Mouse (Mus musculus) liver, embryonic 14.5 days (tissue): ENCODE measurements around the gene Ncor1. TPM values are rescaled to one million over a fixed set of nuclear protein-coding genes. Genes with fewer than 3 reads are reported as not detected.

Experiments used
- ATAC-seq: fragments of 200-750 bp; cut with Nextera tagmentation; 2 replicates; pipeline ENCODE4 v1.8.0; 2017; ENCODE audit warnings: moderate number of reproducible peaks, mild to moderate bottlenecking, moderate library complexity; ENCODE audit not compliant: insufficient read depth
- DNase-seq, 3 experiments: peaks; one replicate each; pipeline ENCODE4 v3.0.0-alpha.2; 2012 to 2013; ENCODE audit warnings: low read depth in 3 of 3, low spot score in 3 of 3
- H3K27ac ChIP-seq: fragments of 300-500 bp; sonication (generic); 2 replicates; pipeline ENCODE4 v1.5.1; 2014; ENCODE audit warnings: moderate library complexity, mild to moderate bottlenecking, control low read depth, inconsistent platforms
- H3K27me3 ChIP-seq: fragments of 300-500 bp; sonication (generic); 2 replicates; pipeline ENCODE4 v1.6.1; 2014; ENCODE audit warnings: mild to moderate bottlenecking, low read length, moderate library complexity; ENCODE audit not compliant: control insufficient read depth, insufficient read depth
- H3K36me3 ChIP-seq: fragments of 300-500 bp; sonication (generic); replicated peaks from 2 replicates; pipeline ENCODE4 v1.6.1; 2014; ENCODE audit warnings: low read depth; ENCODE audit not compliant: control insufficient read depth, insufficient read depth
- H3K4me1 ChIP-seq, 2 experiments: fragments of 200-500 bp in 1 of 2; fragments of 300-500 bp in 1 of 2; sonication (generic) in 1 of 2; replicated peaks; 2 replicates each; pipeline ENCODE4 v1.6.1; 2012 to 2014; ENCODE audit warnings: antibody characterized with exemption in 1 of 2, inconsistent platforms in 1 of 2, low read length in 1 of 2; ENCODE audit not compliant: control insufficient read depth in 2 of 2, insufficient read depth in 2 of 2
- H3K4me2 ChIP-seq: fragments of 300-500 bp; sonication (generic); 2 replicates; pipeline ENCODE4 v1.6.1; 2014; ENCODE audit warnings: low read depth, mild to moderate bottlenecking, control low read depth, moderate library complexity
- H3K4me3 ChIP-seq, 2 experiments: fragments of 200-500 bp in 1 of 2; fragments of 300-500 bp in 1 of 2; sonication (generic) in 1 of 2; 2 replicates each; pipeline ENCODE4 v1.5.1; 2012 to 2014; ENCODE audit warnings: low read depth in 2 of 2, low read length in 2 of 2, mild to moderate bottlenecking in 2 of 2, control low read depth in 1 of 2, inconsistent platforms in 1 of 2, moderate library complexity in 1 of 2; ENCODE audit not compliant: insufficient read depth in 1 of 2
- H3K9ac ChIP-seq: fragments of 300-500 bp; sonication (generic); replicated peaks from 2 replicates; pipeline ENCODE4 v1.6.1; 2014; ENCODE audit warnings: mild to moderate bottlenecking, control low read depth, moderate library complexity
- H3K9me3 ChIP-seq: fragments of 300-500 bp; sonication (generic); 2 replicates; pipeline ENCODE4 v1.6.1; 2016; ENCODE audit warnings: low read length, mixed read lengths; ENCODE audit not compliant: control insufficient read depth
- CTCF ChIP-seq: IDR thresholded peaks from 2 replicates; pipeline ENCODE4 v1.5.1; 2016; ENCODE audit warnings: antibody characterized with exemption, low read depth, control low read depth
- EP300 ChIP-seq: IDR thresholded peaks from 2 replicates; pipeline ENCODE4 v1.6.1; 2016; ENCODE audit warnings: antibody characterized with exemption, low read depth
- WGBS: fragments of 180-500 bp; shearing (Covaris S2); extraction: QIAGEN DNeasy Blood & Tissue Kit; methylation state at CpG from one replicate; pipeline ENCODE4 v1.1.7; 2014; ENCODE audit not compliant: insufficient replicate concordance; 5-methylcytosine and 5-hydroxymethylcytosine counted together
- polyA plus RNA-seq, 2 experiments: library from polyadenylated mRNA; depleted of rRNA in 1 of 2; stranded (reverse) in 1 of 2; unstranded in 1 of 2; fragments of >200 nt; fragmentation: Nextera tagmentation in 1 of 2; extraction: Ambion mirVana in 1 of 2; gene quantifications; 2 replicates each; pipeline versions ENCODE4 v1.2.1 to v1.2.3; 2012 to 2014

Gene Ncor1
- polyA plus RNA-seq, 2 experiments: 37.1 to 54.3 TPM

DNA sequence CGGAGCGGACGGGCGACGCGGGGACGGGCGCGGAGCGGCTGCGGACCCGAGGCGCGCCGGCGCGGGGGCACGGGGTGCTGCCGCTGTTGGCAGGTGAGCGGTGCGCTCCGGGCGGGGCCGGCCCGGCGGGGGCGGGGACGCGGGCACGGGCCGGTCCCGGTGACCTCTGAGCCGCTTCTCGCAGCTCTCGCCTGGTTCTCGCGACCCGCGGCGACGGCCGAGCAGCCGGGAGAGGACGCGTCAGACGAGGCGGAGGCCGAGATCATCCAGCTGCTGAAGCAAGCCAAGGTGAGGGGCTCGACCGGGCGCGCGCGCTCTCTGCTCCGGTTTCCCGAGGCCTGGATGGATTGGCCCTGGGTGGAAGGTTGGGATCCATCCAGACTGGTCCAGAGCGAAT is 176.7 kb downstream of the Ncor1 start:
- Histone ChIP-seq H3K4me3 (peak overlapping the region; percentile 78 to 87), H3K4me2 (peak overlapping the region; percentile 84), H3K4me1 (peaks cover 6 to 15% of the 10 kb centered on the region in 2 experiments), H3K9ac (peak overlapping the region; percentile 67), H3K36me3 (no peaks in the 10 kb centered on the region; the same call in 1 of the 2 replicates), H3K9me3 (no peaks in the 10 kb centered on the region), H3K27ac (no peak overlapping the region; the same call in 1 of the 2 replicates), H3K27me3 (no peaks in the 10 kb centered on the region)
- WGBS: 1% methylated on average over 56 of the region's 57 CpGs
- TF ChIP-seq EP300 (no peak), CTCF (no peak)
- DNase-seq (peak in 2 of 3 experiments; percentile 45 to 47), ATAC-seq (peak; percentile 83)

DNA sequence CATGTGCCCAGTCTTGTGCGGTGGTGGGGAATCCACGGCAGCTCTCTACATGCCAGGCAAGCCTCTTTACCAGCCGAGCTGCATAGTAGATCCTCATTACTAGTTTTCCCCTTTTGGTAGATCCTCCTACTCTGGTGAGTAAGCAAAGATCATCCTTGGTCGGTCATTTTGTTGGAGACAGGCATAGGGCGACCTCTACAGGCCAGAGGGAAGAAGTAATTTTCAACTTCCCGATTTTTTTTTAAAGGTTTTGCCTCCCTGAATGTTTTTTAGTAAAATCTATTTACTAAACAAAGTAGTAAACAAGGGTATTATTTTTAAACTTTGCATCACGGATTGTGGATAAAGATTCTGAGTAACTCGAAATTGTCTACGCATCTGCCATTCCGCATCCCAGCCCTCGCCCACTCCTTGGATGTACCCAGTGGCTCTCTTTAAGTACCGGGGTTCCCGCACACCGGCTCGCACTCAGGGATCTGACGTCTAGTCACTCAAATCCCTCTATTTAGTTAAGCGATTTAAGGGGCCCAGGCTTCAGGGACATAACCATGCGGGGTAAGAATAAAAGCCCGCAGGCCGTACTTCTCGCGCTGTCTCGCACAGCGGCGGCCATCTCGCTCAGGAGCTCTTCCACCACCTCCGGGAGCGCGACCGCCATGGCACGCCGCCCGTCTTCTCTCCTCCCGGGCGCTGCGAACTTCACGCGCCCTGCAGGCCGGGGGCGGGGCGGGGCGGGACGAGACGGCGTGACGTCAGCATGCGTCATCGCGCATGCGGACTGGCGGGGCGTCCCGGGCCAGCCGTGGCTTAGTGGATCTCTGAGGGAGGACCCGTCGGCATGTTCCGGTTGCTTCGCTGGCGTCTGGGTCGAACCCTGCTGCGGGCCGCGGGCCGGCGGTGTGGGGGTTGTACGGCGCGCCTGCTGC is 177.4 kb downstream of the Ncor1 start, which contains the start of the genes Zswim7 and Ttc19:
Gene Zswim7, minus strand, starts transcription at position 701 of the 926 bp plus-strand sequence.
Gene Ttc19, plus strand, starts transcription at position 799 of the 926 bp plus-strand sequence.
- Histone ChIP-seq H3K27me3 (no peaks in the 10 kb centered on the region), H3K27ac (peak within 1 kb of the TSS; percentile 81), H3K36me3 (no peaks in the 10 kb centered on the region; the same call in 1 of the 2 replicates), H3K4me1 (peaks cover 6 to 15% of the 10 kb centered on the region in 2 experiments), H3K4me2 (peak within 1 kb of the TSS; percentile 84), H3K4me3 (peak within 1 kb of the TSS; percentile 78 to 87), H3K9me3 (no peaks in the 10 kb centered on the region), H3K9ac (peak within 1 kb of the TSS; percentile 67)
- DNase-seq (peak; percentile 81 to 85 (median 82)), ATAC-seq (peak; percentile 94)
- TF ChIP-seq EP300 (no peak), CTCF (peak; percentile 78)
- under 1% methylated on average over 68 of the region's 68 CpGs for WGBS

DNA sequence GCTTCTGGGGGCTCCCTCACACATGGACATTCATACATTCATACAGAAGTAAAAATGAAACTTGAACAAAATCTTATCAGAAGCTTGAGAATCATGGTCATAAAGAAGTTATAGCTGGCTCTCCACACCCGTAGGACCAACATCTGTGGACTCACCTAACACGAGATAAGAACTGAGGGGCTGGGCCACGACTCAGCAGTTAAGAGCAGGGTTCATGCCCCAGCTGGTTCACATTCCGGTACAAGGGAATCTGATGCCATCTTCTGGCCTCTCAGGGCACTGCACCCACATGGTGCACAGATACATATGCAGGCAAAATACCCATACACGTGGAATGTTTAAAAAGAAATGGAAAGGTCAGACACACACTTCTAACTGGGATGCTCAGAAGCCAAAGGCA is 180.3 kb downstream of the Ncor1 start:
- ATAC-seq (peak; percentile 31), DNase-seq (peak; percentile 57 to 79 (median 62))
- H3K9ac ChIP-seq: no peak overlapping the region
- no peaks in the 10 kb centered on the region for H3K36me3 ChIP-seq
- no peak overlapping the region for H3K27ac ChIP-seq
- H3K4me2 ChIP-seq: no peak overlapping the region; the same call in 1 of the 2 replicates
- 5% methylated on average over 5 of the region's 5 CpGs for WGBS
- TF ChIP-seq EP300 (no peak), CTCF (peak; percentile 93)
- H3K4me3 ChIP-seq: no peak overlapping the region
- peaks cover 6 to 15% of the 10 kb centered on the region in 2 experiments for H3K4me1 ChIP-seq
- no peaks in the 10 kb centered on the region for H3K27me3 ChIP-seq
- no peaks in the 10 kb centered on the region for H3K9me3 ChIP-seq

DNA sequence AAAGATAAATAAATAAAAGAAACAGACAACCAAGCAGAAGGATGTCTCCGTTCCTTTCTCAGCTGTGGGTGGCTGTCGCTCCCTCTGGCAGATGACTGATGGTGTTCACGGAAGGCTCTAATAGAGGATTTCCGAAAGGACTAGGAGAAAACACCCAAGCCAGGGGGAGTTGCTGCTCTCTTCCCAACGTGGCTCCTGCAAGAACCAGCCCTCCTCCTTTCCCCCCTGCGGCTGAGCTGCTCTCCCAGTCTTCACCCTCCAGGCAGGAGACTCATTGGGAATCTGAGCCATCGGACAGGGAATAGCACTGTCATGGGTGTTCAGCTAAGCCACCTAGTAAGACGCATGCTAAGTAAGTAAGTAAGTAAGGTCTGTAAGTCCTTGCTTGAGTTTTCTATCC is 181.3 kb downstream of the Ncor1 start:
- H3K4me1 ChIP-seq: peaks cover 5 to 14% of the 10 kb centered on the region in 2 experiments
- TF ChIP-seq EP300 (no peak), CTCF (no peak)
- no peak overlapping the region for H3K4me3 ChIP-seq
- H3K27ac ChIP-seq: no peak overlapping the region
- no peaks in the 10 kb centered on the region for H3K27me3 ChIP-seq
- DNase-seq: no peak
- H3K4me2 ChIP-seq: no peak overlapping the region
- no peak overlapping the region for H3K9ac ChIP-seq
- 68% methylated on average over 8 of the region's 8 CpGs for WGBS
- ATAC-seq: no peak
- H3K9me3 ChIP-seq: no peaks in the 10 kb centered on the region
- no peaks in the 10 kb centered on the region for H3K36me3 ChIP-seq

DNA sequence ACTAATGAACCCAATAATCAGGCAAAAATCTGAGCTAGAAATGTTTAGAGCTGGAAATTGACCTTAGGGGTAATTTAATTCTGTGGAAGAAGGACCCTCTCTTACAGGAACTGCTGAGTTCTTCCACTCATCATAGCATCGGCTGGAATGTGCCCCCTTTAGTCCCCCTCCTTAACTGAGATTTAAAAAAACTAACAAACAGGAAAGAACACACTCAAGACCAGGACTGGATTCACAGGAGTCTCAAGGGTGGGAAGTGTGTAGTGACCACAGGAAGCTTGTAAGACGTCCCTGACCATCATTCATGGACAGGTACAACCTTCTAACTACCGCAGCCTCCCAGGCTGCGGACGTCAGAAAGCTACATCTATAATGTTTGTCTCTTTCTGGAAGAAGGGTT is 187.5 kb downstream of the Ncor1 start:
- Histone ChIP-seq H3K4me1 (no peaks in the 10 kb centered on the region), H3K4me2 (no peak overlapping the region), H3K9ac (no peak overlapping the region), H3K9me3 (no peaks in the 10 kb centered on the region), H3K27me3 (no peaks in the 10 kb centered on the region), H3K36me3 (no peaks in the 10 kb centered on the region), H3K4me3 (no peak overlapping the region), H3K27ac (no peak overlapping the region)
- WGBS: 52% methylated on average over 5 of the region's 5 CpGs
- DNase-seq: no peak
- ATAC-seq: no peak
- TF ChIP-seq CTCF (no peak), EP300 (no peak)
